Mouse (Mus musculus) spleen, postnatal 14 days (tissue): ENCODE results near the gene Mtmr10.
A peak's percentile ranks its signal among the peaks of the same experiment; 100 is the strongest.

ENCODE experiments used
- DNase-seq, 2 experiments: peaks; one replicate each; pipeline ENCODE4 v3.0.0; 2021 to 2022; ENCODE audit warnings: low spot score in 2 of 2

Mtmr10 gene

DNA sequence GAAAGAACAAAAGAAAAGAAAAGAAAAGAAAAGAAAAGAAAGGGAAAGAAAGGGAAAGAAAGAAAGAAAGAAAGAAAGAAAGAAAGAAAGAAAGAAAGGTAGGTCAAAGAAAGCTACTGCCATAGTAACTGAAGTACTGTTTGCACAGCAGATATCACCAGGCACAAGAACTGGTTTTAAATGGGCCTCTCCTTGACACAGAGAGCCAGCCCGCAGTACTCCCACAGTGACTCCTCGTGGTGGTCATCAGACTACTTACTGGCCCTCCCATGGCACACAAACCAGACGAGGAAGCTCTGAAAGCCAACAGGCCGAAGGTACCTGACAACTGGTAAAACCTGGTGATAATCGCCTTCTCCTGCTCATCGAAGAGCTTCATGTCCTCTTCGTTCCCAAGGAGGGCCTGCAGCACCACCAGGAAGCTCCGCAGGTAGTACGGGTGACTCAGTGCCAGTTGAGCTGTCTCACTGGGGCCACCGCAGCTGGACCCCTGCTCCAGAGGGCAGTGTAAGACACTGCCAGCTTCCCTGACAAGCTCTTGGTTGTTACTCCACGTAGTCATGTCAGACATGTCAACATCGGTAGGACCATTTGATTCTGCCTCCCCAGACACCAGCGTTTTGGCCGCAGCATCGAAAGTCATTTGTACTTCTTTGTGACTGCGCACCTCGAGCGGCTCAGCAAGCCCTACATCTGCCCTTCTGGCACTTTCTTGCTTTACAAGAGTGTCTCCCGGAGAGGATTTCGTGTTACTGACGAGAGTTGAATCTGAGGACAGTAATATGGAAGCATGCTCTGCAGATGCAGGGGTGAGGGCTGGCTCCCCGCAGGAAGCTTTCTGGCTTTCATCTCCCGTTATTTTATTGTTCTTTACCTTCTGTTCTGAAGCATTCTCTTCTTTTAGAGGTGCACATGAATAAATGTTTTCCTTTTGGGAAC is 84.8 kb downstream of the Mtmr10 start:
- DNase-seq: no peak

DNA sequence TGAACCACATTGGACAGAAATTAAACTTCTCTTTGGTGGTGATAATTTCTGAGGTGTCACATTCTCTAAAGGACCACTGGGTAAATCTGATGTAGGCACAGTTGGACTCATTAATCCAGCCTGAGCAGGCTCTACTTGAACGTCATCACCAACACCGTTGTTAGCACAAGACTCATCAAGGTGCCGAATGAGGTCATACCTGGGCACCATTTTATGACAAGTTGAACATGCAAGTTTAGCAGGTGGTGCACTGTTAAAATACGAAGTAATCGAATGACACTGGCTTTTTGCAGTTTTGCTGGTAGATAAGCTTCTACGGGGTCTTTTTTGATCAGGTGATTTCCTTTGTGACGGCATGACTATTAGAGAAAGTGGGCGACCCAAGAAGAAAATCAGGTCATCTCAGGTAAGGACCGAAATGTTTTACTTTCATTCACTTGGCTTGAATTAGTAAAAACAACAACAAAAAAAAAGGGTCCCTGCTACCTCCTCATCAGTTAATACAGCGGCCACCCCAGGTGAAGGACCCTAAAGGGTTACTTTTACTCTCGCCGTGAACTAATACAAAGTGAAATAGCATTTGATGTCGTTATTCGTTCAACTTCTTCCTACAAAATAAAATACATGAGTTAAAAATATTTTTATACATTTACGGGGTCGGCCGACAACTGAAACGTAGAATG is 85.8 kb downstream of the Mtmr10 start:
- no peak for DNase-seq

DNA sequence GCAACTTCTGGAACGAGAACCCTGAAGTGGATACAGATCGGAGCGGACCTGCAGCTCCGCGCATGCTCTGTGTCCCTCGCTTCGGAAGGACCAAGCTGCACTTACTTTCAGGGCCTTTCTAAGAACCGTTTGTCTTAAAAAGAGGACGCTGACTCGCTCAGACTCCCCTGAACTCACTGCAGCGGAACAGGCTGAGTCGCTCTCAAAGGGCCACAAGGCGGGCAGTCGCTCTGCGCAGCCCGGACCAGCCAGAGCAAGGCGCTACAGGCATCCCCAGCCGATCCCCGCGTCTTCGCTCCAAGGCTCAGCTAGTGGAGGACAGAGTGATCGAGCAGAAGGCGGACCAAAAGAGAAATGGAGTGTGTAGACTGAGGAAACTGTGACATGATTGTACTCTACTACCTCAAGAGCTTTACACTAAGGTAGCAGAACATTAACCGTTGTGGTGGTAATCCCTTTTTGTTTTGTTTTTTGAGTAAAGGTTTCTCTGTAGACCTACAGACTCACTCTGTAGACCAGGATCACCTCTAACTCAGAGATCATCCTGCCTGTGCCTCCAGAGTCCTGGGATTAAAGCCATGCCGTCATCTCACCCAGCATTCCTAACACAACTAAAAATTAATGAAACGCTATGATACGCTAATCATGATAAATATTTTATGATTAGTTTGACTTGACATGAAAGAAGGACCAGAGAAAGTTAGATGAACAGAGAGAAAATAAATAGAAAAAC is 86.5 kb downstream of the Mtmr10 start, which contains the start of gene Fan1:
TSS of gene Fan1 (minus strand) at position 266 of the 733 bp plus-strand sequence.
- DNase-seq: peak; percentile 78 to 84
